Mouse (Mus musculus) erythroblast, embryonic 14.5 days (primary cell): ENCODE results near the gene Hist1h4d. TPM values are rescaled to one million over a fixed set of nuclear protein-coding genes. Genes with fewer than 3 reads are reported as not detected.
"Not testable (repeated sequence)": the region's sequence is repeated elsewhere in the genome, so short reads cannot be mapped to it uniquely, and the experiment has no call there.

Experiments used
- H3K27me3 ChIP-seq: 2 replicates; pipeline ENCODE4 v1.6.1; 2012; ENCODE audit warnings: inconsistent platforms; ENCODE audit not compliant: control insufficient read depth
- H3K36me3 ChIP-seq: 2 replicates; pipeline ENCODE4 v1.6.1; 2012; ENCODE audit warnings: mild to moderate bottlenecking, inconsistent platforms; ENCODE audit not compliant: control insufficient read depth
- H3K4me1 ChIP-seq: 2 replicates; pipeline ENCODE4 v1.6.1; 2012; ENCODE audit warnings: inconsistent platforms; ENCODE audit not compliant: control insufficient read depth
- H3K4me3 ChIP-seq: replicated peaks from 2 replicates; pipeline ENCODE3; 2012; ENCODE audit warnings: moderate library complexity, mild to moderate bottlenecking, inconsistent platforms
- H3K9me3 ChIP-seq: 2 replicates; pipeline ENCODE4 v1.6.1; 2012; ENCODE audit warnings: low read length, inconsistent platforms, mixed read lengths; ENCODE audit not compliant: control insufficient read depth
- GATA1 ChIP-seq: IDR thresholded peaks from 2 replicates; pipeline ENCODE4 v1.6.1; 2012; ENCODE audit warnings: low read length, inconsistent platforms, mixed read lengths
- TAL1 ChIP-seq: IDR thresholded peaks from 3 replicates; pipeline ENCODE4 v1.6.1; 2012; ENCODE audit warnings: low read length, inconsistent platforms, mixed read lengths
- polyA plus RNA-seq: library from polyadenylated mRNA; stranded (reverse); fragments of >175 nt; gene quantifications from 2 replicates; pipeline ENCODE4 v1.2.3, GENCODE M21; 2012

Hist1h4d gene
- polyA plus RNA-seq, 1 experiment: 11.8 TPM

GRCm38 (mm10) chr13:23620056-23620732 lies 38.8 kb downstream of the Hist1h4d start:
- Histone ChIP-seq H3K36me3 (peaks cover 15% of the 10 kb centered on the region), H3K4me3 (peak overlapping the region; percentile 65), H3K27me3 (peaks cover 9% of the 10 kb centered on the region), H3K9me3 (no peaks in the 10 kb centered on the region), H3K4me1 (peaks cover 48% of the 10 kb centered on the region)
- TF ChIP-seq TAL1: no peak
- TF ChIP-seq GATA1: no peak

- peaks cover 46% of the 10 kb centered on the region for H3K4me1 ChIP-seq
- peak; percentile 49; the same call in 1 of the 2 replicates for TF ChIP-seq GATA1
- TF ChIP-seq TAL1: no peak
- no peaks in the 10 kb centered on the region for H3K9me3 ChIP-seq
- H3K36me3 ChIP-seq: peaks cover 10% of the 10 kb centered on the region
- H3K4me3 ChIP-seq: peak within 1 kb of the TSS; percentile 65
- peaks cover 17% of the 10 kb centered on the region for H3K27me3 ChIP-seq
Observed at GRCm38 (mm10) chr13:23620733-23621531, 39.5 kb downstream of the Hist1h4d start, which contains the start of gene Hist1h2be. Hist1h2be (minus strand) TSS chr13:23621124.

GRCm38 (mm10) chr13:23621532-23622174 lies 40.3 kb downstream of the Hist1h4d start:
- no peaks in the 10 kb centered on the region for H3K9me3 ChIP-seq
- H3K36me3 ChIP-seq: peaks cover 10% of the 10 kb centered on the region
- H3K4me3 ChIP-seq: peak overlapping the region; percentile 65
- H3K4me1 ChIP-seq: peaks cover 46% of the 10 kb centered on the region
- TF ChIP-seq GATA1: no peak; the same call in 1 of the 2 replicates
- no peak for TF ChIP-seq TAL1
- peaks cover 24% of the 10 kb centered on the region for H3K27me3 ChIP-seq

GRCm38 (mm10) chr13:23622175-23622671 lies 40.8 kb downstream of the Hist1h4d start, which contains the start of gene Hist1h1e:
Hist1h1e (minus strand) TSS chr13:23622558.
- Histone ChIP-seq H3K4me3 (peak within 1 kb of the TSS; percentile 65), H3K4me1 (peaks cover 45% of the 10 kb centered on the region), H3K27me3 (peaks cover 28% of the 10 kb centered on the region)
- H3K36me3 ChIP-seq, H3K9me3 ChIP-seq: not testable (repeated sequence)

- no peak for TF ChIP-seq GATA1
- TF ChIP-seq TAL1: no peak
- no peaks in the 10 kb centered on the region for H3K9me3 ChIP-seq
- H3K4me3 ChIP-seq: peak overlapping the region; percentile 65
Observed at GRCm38 (mm10) chr13:23622861-23623450, 41.6 kb downstream of the Hist1h4d start.

DNA sequence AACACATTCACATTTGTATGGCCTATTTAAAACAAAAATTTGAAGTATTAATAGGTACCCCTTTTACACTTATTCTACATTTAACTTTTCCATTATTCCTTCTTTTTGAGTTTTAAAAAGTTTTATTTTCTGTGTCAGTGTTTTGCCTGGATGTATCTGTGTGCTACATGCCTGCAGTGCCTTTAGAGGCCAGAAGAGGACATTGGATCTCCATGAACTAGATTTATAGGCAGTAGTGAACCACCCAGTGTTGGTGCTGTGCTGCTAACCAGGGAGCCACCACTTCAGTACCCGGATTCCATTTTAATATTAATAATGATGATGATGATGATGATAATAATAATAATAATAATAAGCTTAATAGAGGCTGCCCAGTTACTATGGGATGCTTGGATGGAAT lies 49.3 kb downstream of the Hist1h4d start:
- H3K4me1 ChIP-seq: no peaks in the 10 kb centered on the region
- peaks cover 39% of the 10 kb centered on the region for H3K27me3 ChIP-seq
- no peaks in the 10 kb centered on the region for H3K36me3 ChIP-seq
- H3K4me3 ChIP-seq: no peak overlapping the region
- no peaks in the 10 kb centered on the region for H3K9me3 ChIP-seq
- no peak for TF ChIP-seq TAL1
- no peak for TF ChIP-seq GATA1

More at GRCm38 (mm10) chr13:23622861-23623450, 41.6 kb downstream of the Hist1h4d start:
- Histone ChIP-seq H3K27me3 (peaks cover 34% of the 10 kb centered on the region), H3K36me3 (peaks cover 9% of the 10 kb centered on the region), H3K4me1 (peaks cover 42% of the 10 kb centered on the region)

Other genes with a start within 250 kb of the Hist1h4d start
- 0.01 TPM in 2 replicates for gene Zfp322a, start 212.4 kb upstream of the Hist1h4d start, polyA plus RNA-seq
- gene Abt1, start 157.7 kb upstream of the Hist1h4d start, polyA plus RNA-seq: 0.76 and 0.84 TPM in 2 replicates
- 0.15 and 0.16 TPM in 2 replicates for gene Btn1a1, start 115.7 kb upstream of the Hist1h4d start, polyA plus RNA-seq
- not detected in 2 replicates for gene Btn2a2, start 92.7 kb upstream of the Hist1h4d start, polyA plus RNA-seq
- gene Hist1h4h, start 50.5 kb upstream of the Hist1h4d start, polyA plus RNA-seq: 10.1 and 19.7 TPM in 2 replicates
- 52.5 and 62.7 TPM in 2 replicates for gene Hist1h2af, start 47.7 kb upstream of the Hist1h4d start, polyA plus RNA-seq
- 8.8 and 11.7 TPM in 2 replicates for gene Hist1h3g, start 46.2 kb upstream of the Hist1h4d start, polyA plus RNA-seq
- gene Hist1h2bh, start 38.2 kb upstream of the Hist1h4d start, polyA plus RNA-seq: 0.43 and 3.0 TPM in 2 replicates
- gene Hist1h3f, start 37.5 kb upstream of the Hist1h4d start, polyA plus RNA-seq: 1.3 and 3.3 TPM in 2 replicates
- 8.3 and 13.8 TPM in 2 replicates for gene Hist1h4f, start 29.9 kb upstream of the Hist1h4d start, polyA plus RNA-seq
- gene Hist1h1d, start 28.3 kb upstream of the Hist1h4d start, polyA plus RNA-seq: 0.51 and 0.95 TPM in 2 replicates
- gene Hist1h3e, start 19.2 kb upstream of the Hist1h4d start, polyA plus RNA-seq: 2.9 and 16.6 TPM in 2 replicates
- 3.6 and 5.2 TPM in 2 replicates for gene Hist1h2ae, start 10.4 kb upstream of the Hist1h4d start, polyA plus RNA-seq
- gene Hist1h2bg, start 10.2 kb upstream of the Hist1h4d start, polyA plus RNA-seq: 14.5 and 18.7 TPM in 2 replicates
- gene Hist1h2bf, start 7.4 kb upstream of the Hist1h4d start, polyA plus RNA-seq: 6.6 and 15.6 TPM in 2 replicates
- 5.1 and 8.3 TPM in 2 replicates for gene Hist1h2ad, start 7.2 kb upstream of the Hist1h4d start, polyA plus RNA-seq
- gene Hist1h3d, start 5.8 kb upstream of the Hist1h4d start, polyA plus RNA-seq: 1.6 and 4.7 TPM in 2 replicates
- 0.33 and 0.67 TPM in 2 replicates for gene Hist1h2be, start 39.5 kb downstream of the Hist1h4d start, polyA plus RNA-seq
- gene Hist1h1e, start 41.0 kb downstream of the Hist1h4d start, polyA plus RNA-seq: 2.8 and 8.5 TPM in 2 replicates
- 1.1 and 2.1 TPM in 2 replicates for gene Hist1h2ac, start 102.3 kb downstream of the Hist1h4d start, polyA plus RNA-seq
- gene Hist1h2bc, start 102.6 kb downstream of the Hist1h4d start, polyA plus RNA-seq: 17.5 and 20.6 TPM in 2 replicates
- 0.10 TPM in 1 of 2 replicates, not detected in the other for gene Hist1h1t, start 114.2 kb downstream of the Hist1h4d start, polyA plus RNA-seq
- 0.93 and 3.0 TPM in 2 replicates for gene Hist1h4c, start 116.9 kb downstream of the Hist1h4d start, polyA plus RNA-seq
- gene Hfe, start 129.3 kb downstream of the Hist1h4d start, polyA plus RNA-seq: 0.15 and 0.53 TPM in 2 replicates
- gene Hist1h1c, start 157.2 kb downstream of the Hist1h4d start, polyA plus RNA-seq: 54.6 and 94.3 TPM in 2 replicates
- gene Hist1h3c, start 164.0 kb downstream of the Hist1h4d start, polyA plus RNA-seq: 3.8 and 7.0 TPM in 2 replicates
- gene Hist1h2bb, start 165.1 kb downstream of the Hist1h4d start, polyA plus RNA-seq: 5.4 and 12.1 TPM in 2 replicates
- 9.1 and 22.3 TPM in 2 replicates for gene Hist1h2ab, start 169.5 kb downstream of the Hist1h4d start, polyA plus RNA-seq
- gene Hist1h3b, start 170.7 kb downstream of the Hist1h4d start, polyA plus RNA-seq: 6.2 and 23.6 TPM in 2 replicates
- gene Hist1h4b, start 175.4 kb downstream of the Hist1h4d start, polyA plus RNA-seq: 4.5 and 11.8 TPM in 2 replicates
- gene Hist1h4a, start 179.6 kb downstream of the Hist1h4d start, polyA plus RNA-seq: 10.2 and 21.5 TPM in 2 replicates
- 1.5 and 4.0 TPM in 2 replicates for gene Hist1h3a, start 180.8 kb downstream of the Hist1h4d start, polyA plus RNA-seq
- gene Hist1h1a, start 182.1 kb downstream of the Hist1h4d start, polyA plus RNA-seq: 1.4 TPM in 2 replicates
- not detected in 2 replicates for gene Trim38, start 188.3 kb downstream of the Hist1h4d start, polyA plus RNA-seq
- not detected in 2 replicates for gene Slc17a2, start 225.4 kb downstream of the Hist1h4d start, polyA plus RNA-seq